Mouse (Mus musculus) R1 (cell line): ENCODE results near the gene Tsc2.

Experiments used
- DNase-seq: peaks from one replicate; pipeline ENCODE4 v3.0.0-alpha.2; 2018; ENCODE audit warnings: low read depth, low spot score

Gene Tsc2

GRCm38 (mm10) chr17:24610711-24611110, 21.7 kb downstream of the Tsc2 start:
- DNase-seq: no peak

GRCm38 (mm10) chr17:24608874-24609273, 23.6 kb downstream of the Tsc2 start:
- DNase-seq: no peak

GRCm38 (mm10) chr17:24608370-24608769, 24.1 kb downstream of the Tsc2 start:
- DNase-seq: no peak

GRCm38 (mm10) chr17:24604557-24604956, 27.9 kb downstream of the Tsc2 start:
- no peak for DNase-seq

- DNase-seq: no peak
These were observed 28.5 kb downstream of the Tsc2 start for GRCm38 (mm10) chr17:24603961-24604360.

- no peak for DNase-seq
These were observed 31.9 kb downstream of the Tsc2 start for GRCm38 (mm10) chr17:24600502-24600901.

- no peak for DNase-seq
These were observed 34.4 kb downstream of the Tsc2 start for GRCm38 (mm10) chr17:24597989-24598388.

- no peak for DNase-seq
These were observed 35.8 kb downstream of the Tsc2 start for GRCm38 (mm10) chr17:24596471-24597183.

GRCm38 (mm10) chr17:24596073-24596466, 36.4 kb downstream of the Tsc2 start:
- no peak for DNase-seq

GRCm38 (mm10) chr17:24595126-24596072, 37.0 kb downstream of the Tsc2 start:
- DNase-seq: peak; percentile 39

GRCm38 (mm10) chr17:24593992-24594890, 38.2 kb downstream of the Tsc2 start:
- no peak for DNase-seq

GRCm38 (mm10) chr17:24593248-24593647, 39.2 kb downstream of the Tsc2 start:
- DNase-seq: no peak

- DNase-seq: no peak
These were observed 40.7 kb downstream of the Tsc2 start for GRCm38 (mm10) chr17:24591695-24592094.

- DNase-seq: no peak
These were observed 41.5 kb downstream of the Tsc2 start for GRCm38 (mm10) chr17:24590943-24591342.

- no peak for DNase-seq
These were observed 45.9 kb downstream of the Tsc2 start for GRCm38 (mm10) chr17:24586532-24586931.

- no peak for DNase-seq
These were observed 47.9 kb downstream of the Tsc2 start for GRCm38 (mm10) chr17:24584520-24584919.

GRCm38 (mm10) chr17:24583599-24584460, 48.6 kb downstream of the Tsc2 start:
- DNase-seq: peak; percentile 73

- no peak for DNase-seq
These were observed 52.1 kb downstream of the Tsc2 start for GRCm38 (mm10) chr17:24580287-24580686.

- DNase-seq: no peak
These were observed 52.9 kb downstream of the Tsc2 start for GRCm38 (mm10) chr17:24579532-24579931.

GRCm38 (mm10) chr17:24573811-24574210, 58.6 kb downstream of the Tsc2 start:
- no peak for DNase-seq
